Comparison of ENCODE assay signal across 10 mouse cellular contexts in the genomic region with DNA sequence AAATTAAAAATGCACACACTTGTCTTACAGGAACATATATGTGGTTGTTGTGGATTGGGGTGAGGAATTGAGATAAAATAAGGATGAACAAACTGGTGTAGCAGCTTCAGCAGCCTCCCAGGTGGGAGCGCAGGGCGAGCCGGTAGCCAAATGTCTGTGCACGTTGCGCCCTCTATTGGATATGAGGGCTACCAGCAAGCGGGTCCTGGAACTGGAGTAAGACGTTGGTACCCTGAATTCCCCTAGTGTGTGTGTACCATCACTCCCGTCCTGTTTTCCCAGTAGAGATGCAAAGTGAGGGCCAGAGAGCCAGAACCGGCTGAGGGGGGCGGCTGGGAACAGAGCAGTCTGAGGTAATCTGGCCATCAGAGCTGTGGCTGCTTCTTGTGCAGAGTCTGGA. TPM values are rescaled to one million over a fixed set of nuclear protein-coding genes. Genes with fewer than 3 reads are reported as not detected.
DNase-seq lines count a peak whose midpoint lies in the region; ATAC-seq and TF ChIP-seq lines count a peak whose summit lies in the region.
"Had no signal": no experiment of that assay in that cellular context is flagged by ENCODE, and none has a peak within 500 bp of the region (broad histone marks: within the 10 kb centered on the region; RNA-seq: fewer than 3 reads in every experiment).

No protein-coding gene starts in this region.

- no peak overlapping the region for H3K4me3 ChIP-seq in forebrain, embryonic 13.5 days
- H3K4me3 ChIP-seq in intestine, embryonic 15.5 days (replicated peaks) = no peak overlapping the region
- no peak overlapping the region for H3K4me3 ChIP-seq in midbrain, embryonic 12.5 days
- no peak overlapping the region for H3K4me3 ChIP-seq in stomach, postnatal 0 days (ENCODE audit: low read depth, low read length)
- H3K4me3 ChIP-seq: embryonic facial prominence, embryonic 13.5 days; neural tube, embryonic 12.5 days had no signal

- peak; percentile 51 for ATAC-seq in forebrain, embryonic 13.5 days
- peak; percentile 76; the same call in 1 of the 2 replicates for ATAC-seq in intestine, embryonic 15.5 days
- ATAC-seq in midbrain, embryonic 12.5 days (ENCODE audit: low FRiP score, low read depth) = 0 out of 2 replicates have a peak, but pooled peaks have one; percentile 9
- peak; percentile 63 for ATAC-seq in stomach, postnatal 0 days (ENCODE audit: low FRiP score, low TSS enrichment)

- 10% methylated on average over 10 of the region's 10 CpGs for WGBS in forebrain, embryonic 13.5 days
- 9% methylated on average over 10 of the region's 10 CpGs for WGBS in intestine, embryonic 15.5 days
- WGBS in midbrain, embryonic 12.5 days = 11% methylated on average over 10 of the region's 10 CpGs
- WGBS in stomach, postnatal 0 days = 7% methylated on average over 10 of the region's 10 CpGs

- no peaks in the 10 kb centered on the region for H3K36me3 ChIP-seq in forebrain, embryonic 13.5 days (ENCODE audit: poor library complexity, severe bottlenecking)
- H3K36me3 ChIP-seq in intestine, embryonic 15.5 days = no peaks in the 10 kb centered on the region
- H3K36me3 ChIP-seq in midbrain, embryonic 12.5 days = no peaks in the 10 kb centered on the region
- no peaks in the 10 kb centered on the region for H3K36me3 ChIP-seq in stomach, postnatal 0 days (ENCODE audit: control insufficient read depth, insufficient read depth, low read length)
- H3K36me3 ChIP-seq: embryonic facial prominence, embryonic 13.5 days; neural tube, embryonic 12.5 days had no signal

- H3K9ac ChIP-seq in forebrain, embryonic 13.5 days = no peak overlapping the region
- H3K9ac ChIP-seq in intestine, embryonic 15.5 days = no peak overlapping the region
- no peak overlapping the region for H3K9ac ChIP-seq in midbrain, embryonic 12.5 days (replicated peaks)
- no peak overlapping the region for H3K9ac ChIP-seq in stomach, postnatal 0 days (ENCODE audit: low read length)
- H3K9ac ChIP-seq: embryonic facial prominence, embryonic 13.5 days; neural tube, embryonic 12.5 days had no signal

- peak; percentile 40 to 64 for DNase-seq in spleen, adult 18-20 months
- DNase-seq in spleen, adult 12 weeks (ENCODE audit: low spot score) = no peak
- peak; percentile 76 to 82 for DNase-seq in adrenal gland, postnatal 36 days
- DNase-seq in left cerebral cortex, postnatal 25 days (ENCODE audit: low spot score in 2 of 2) = peak; percentile 82 to 86
- DNase-seq in stomach, postnatal 0 days (ENCODE audit: low spot score) = peak; percentile 80

- intact Hi-C loops in left cerebral cortex, postnatal 25 days (cut with DNase I) = loop anchor here (2.0 kb wide), 2 partner anchors 40 to 56 kb away; no protein-coding TSS in a partner anchor

- H3K4me2 ChIP-seq in forebrain, embryonic 13.5 days = no peak overlapping the region
- H3K4me2 ChIP-seq in intestine, embryonic 15.5 days (replicated peaks) = no peak overlapping the region
- H3K4me2 ChIP-seq in midbrain, embryonic 12.5 days (replicated peaks) = no peak overlapping the region
- H3K4me2 ChIP-seq in stomach, postnatal 0 days (replicated peaks; ENCODE audit: low read depth) = no peak overlapping the region
- H3K4me2 ChIP-seq: embryonic facial prominence, embryonic 13.5 days; neural tube, embryonic 12.5 days had no signal

- no peaks in the 10 kb centered on the region for H3K27me3 ChIP-seq in forebrain, embryonic 13.5 days
- H3K27me3 ChIP-seq in intestine, embryonic 15.5 days (replicated peaks) = no peaks in the 10 kb centered on the region
- no peaks in the 10 kb centered on the region for H3K27me3 ChIP-seq in midbrain, embryonic 12.5 days
- no peaks in the 10 kb centered on the region for H3K27me3 ChIP-seq in stomach, postnatal 0 days (ENCODE audit: control insufficient read depth, insufficient read depth, low read length)
- H3K27me3 ChIP-seq: embryonic facial prominence, embryonic 13.5 days; neural tube, embryonic 12.5 days had no signal

- peak; percentile 92 for TF ChIP-seq CTCF in stomach, postnatal 0 days (IDR thresholded peaks at IDR 0.05; ENCODE audit: low read depth)

- no peaks in the 10 kb centered on the region for H3K9me3 ChIP-seq in forebrain, embryonic 13.5 days (replicated peaks)
- H3K9me3 ChIP-seq in intestine, embryonic 15.5 days = no peaks in the 10 kb centered on the region
- H3K9me3 ChIP-seq in midbrain, embryonic 12.5 days = no peaks in the 10 kb centered on the region
- no peaks in the 10 kb centered on the region for H3K9me3 ChIP-seq in stomach, postnatal 0 days (ENCODE audit: control insufficient read depth, low read length)
- H3K9me3 ChIP-seq: embryonic facial prominence, embryonic 13.5 days; neural tube, embryonic 12.5 days had no signal

- H3K4me1 ChIP-seq in forebrain, embryonic 13.5 days = peaks cover 10% of the 10 kb centered on the region
- H3K4me1 ChIP-seq in intestine, embryonic 15.5 days (replicated peaks) = no peaks in the 10 kb centered on the region
- H3K4me1 ChIP-seq in midbrain, embryonic 12.5 days = peaks cover 4% of the 10 kb centered on the region
- H3K4me1 ChIP-seq in stomach, postnatal 0 days (replicated peaks; ENCODE audit: control insufficient read depth, insufficient read depth) = no peaks in the 10 kb centered on the region

- no peak for TF ChIP-seq EP300 in stomach, postnatal 0 days (optimal IDR thresholded peaks at IDR 0.05)

- H3K27ac ChIP-seq in forebrain, embryonic 13.5 days = no peak overlapping the region
- no peak overlapping the region for H3K27ac ChIP-seq in intestine, embryonic 15.5 days
- H3K27ac ChIP-seq in midbrain, embryonic 12.5 days (replicated peaks) = no peak overlapping the region
- H3K27ac ChIP-seq in stomach, postnatal 0 days (replicated peaks) = no peak overlapping the region
- H3K27ac ChIP-seq: embryonic facial prominence, embryonic 13.5 days; neural tube, embryonic 12.5 days had no signal

RNA-seq across cellular contexts. Expression of gene 1600014C23Rik, which starts 15.3 kb away (rescaled TPM):
- not detected for total RNA-seq in adrenal gland, postnatal 36 days (2021)
- 0.48 TPM in 1 of 2 replicates, not detected in the other for polyA plus RNA-seq in forebrain, embryonic 13.5 days (2015; fragmentation: Nextera tagmentation; extraction: Ambion mirVana)
- polyA plus RNA-seq in intestine, embryonic 15.5 days (2015; fragmentation: Nextera tagmentation; extraction: Ambion mirVana) = 0.52 TPM in 1 of 2 replicates, not detected in the other
- under 1 TPM in 1 of 2 experiments, not detected in 1; 0.73 TPM for total RNA-seq in left cerebral cortex, postnatal 25 days (2021)
- polyA plus RNA-seq in midbrain, embryonic 12.5 days (2016; fragmentation: Nextera tagmentation; extraction: Ambion mirVana) = not detected in 2 replicates
- polyA plus RNA-seq in stomach, postnatal 0 days (2015; fragmentation: Nextera tagmentation; extraction: Ambion mirVana) = not detected in 2 replicates
- polyA plus RNA-seq: embryonic facial prominence, embryonic 13.5 days; neural tube, embryonic 12.5 days had no signal

RNA-seq across cellular contexts. Expression of gene Tmem63b, which starts 31.6 kb away (rescaled TPM):
- 10 to 100 TPM; 40.0 to 45.2 TPM for total RNA-seq in adrenal gland, postnatal 36 days (2021)
- polyA plus RNA-seq in forebrain, embryonic 13.5 days (2015; fragmentation: Nextera tagmentation; extraction: Ambion mirVana) = 91.1 and 92.9 TPM in 2 replicates
- polyA plus RNA-seq in intestine, embryonic 15.5 days (2015; fragmentation: Nextera tagmentation; extraction: Ambion mirVana) = 33.5 and 34.2 TPM in 2 replicates
- total RNA-seq in left cerebral cortex, postnatal 25 days (2021) = 100 to 1,000 TPM; 178 to 186 TPM
- polyA plus RNA-seq in midbrain, embryonic 12.5 days (2016; fragmentation: Nextera tagmentation; extraction: Ambion mirVana) = 97.9 and 107 TPM in 2 replicates
- 40.9 and 45.0 TPM in 2 replicates for polyA plus RNA-seq in stomach, postnatal 0 days (2015; fragmentation: Nextera tagmentation; extraction: Ambion mirVana)

RNA-seq across cellular contexts. Expression of gene Mrpl14, which starts 32.2 kb away (rescaled TPM):
- total RNA-seq in adrenal gland, postnatal 36 days (2021) = 100 to 1,000 TPM; 115 to 118 TPM
- 116 and 125 TPM in 2 replicates for polyA plus RNA-seq in forebrain, embryonic 13.5 days (2015; fragmentation: Nextera tagmentation; extraction: Ambion mirVana)
- 147 TPM in 2 replicates for polyA plus RNA-seq in intestine, embryonic 15.5 days (2015; fragmentation: Nextera tagmentation; extraction: Ambion mirVana)
- total RNA-seq in left cerebral cortex, postnatal 25 days (2021) = 10 to 100 TPM; 39.5 to 41.2 TPM
- polyA plus RNA-seq in midbrain, embryonic 12.5 days (2016; fragmentation: Nextera tagmentation; extraction: Ambion mirVana) = 105 and 110 TPM in 2 replicates
- polyA plus RNA-seq in stomach, postnatal 0 days (2015; fragmentation: Nextera tagmentation; extraction: Ambion mirVana) = 163 TPM in 2 replicates

RNA-seq across cellular contexts. Expression of gene Capn11, which starts 59.2 kb away (rescaled TPM):
- total RNA-seq in adrenal gland, postnatal 36 days (2021) = not detected
- 0.30 and 0.72 TPM in 2 replicates for polyA plus RNA-seq in forebrain, embryonic 13.5 days (2015; fragmentation: Nextera tagmentation; extraction: Ambion mirVana)
- polyA plus RNA-seq in intestine, embryonic 15.5 days (2015; fragmentation: Nextera tagmentation; extraction: Ambion mirVana) = 0.34 and 0.40 TPM in 2 replicates
- total RNA-seq in left cerebral cortex, postnatal 25 days (2021) = under 1 TPM; 0.18 to 0.21 TPM
- 1.2 and 1.4 TPM in 2 replicates for polyA plus RNA-seq in midbrain, embryonic 12.5 days (2016; fragmentation: Nextera tagmentation; extraction: Ambion mirVana)
- polyA plus RNA-seq in stomach, postnatal 0 days (2015; fragmentation: Nextera tagmentation; extraction: Ambion mirVana) = 0.06 TPM in 2 replicates

Comparison
In these comparisons a context has a peak if more than half of its experiments do, and no peak if none do; other contexts are left out.
1. ATAC-seq: peak in every context shown above with its lines; median percentile 76 in intestine, embryonic 15.5 days; 63 in stomach, postnatal 0 days; 51 in forebrain, embryonic 13.5 days; 9 in midbrain, embryonic 12.5 days.